Mouse (Mus musculus) heart, postnatal 0 days (tissue): Measurements from ENCODE around the gene Gm10643.

Experiments used
- CTCF ChIP-seq: IDR thresholded peaks from 2 replicates; pipeline ENCODE4 v1.5.1; 2016; ENCODE audit warnings: antibody characterized with exemption, control low read depth, low read depth
- EP300 ChIP-seq: IDR thresholded peaks from 2 replicates; pipeline ENCODE4 v1.6.1; 2016; ENCODE audit warnings: antibody characterized with exemption, low read depth

GRCm38 (mm10) chr8:84053229-84053628 lies 11.7 kb downstream of the Gm10643 start:
- TF ChIP-seq CTCF (no peak), EP300 (no peak)
